Mouse (Mus musculus) neural tube, embryonic 15.5 days (tissue): ENCODE results near the gene Wdr4. TPM values are rescaled to one million over a fixed set of nuclear protein-coding genes. Genes with fewer than 3 reads are reported as not detected.

ENCODE experiments used
- ATAC-seq: fragments of 200-750 bp; cut with Nextera tagmentation; 2 replicates; pipeline ENCODE4 v1.8.0; 2017; ENCODE audit warnings: mild to moderate bottlenecking, moderate TSS enrichment, moderate library complexity; ENCODE audit not compliant: low FRiP score
- H3K27ac ChIP-seq: fragments of 300-500 bp; sonication (generic); replicated peaks from 2 replicates; pipeline ENCODE4 v1.5.1; 2015; ENCODE audit warnings: mild to moderate bottlenecking, inconsistent platforms
- H3K27me3 ChIP-seq: fragments of 300-500 bp; sonication (generic); replicated peaks from 2 replicates; pipeline ENCODE4 v1.6.1; 2015; ENCODE audit warnings: inconsistent platforms
- H3K36me3 ChIP-seq: fragments of 300-500 bp; sonication (generic); 2 replicates; pipeline ENCODE4 v1.6.1; 2015; ENCODE audit warnings: inconsistent platforms
- H3K4me1 ChIP-seq: fragments of 300-500 bp; sonication (generic); 2 replicates; pipeline ENCODE4 v1.6.1; 2015; ENCODE audit warnings: inconsistent platforms
- H3K4me2 ChIP-seq: fragments of 300-500 bp; sonication (generic); 2 replicates; pipeline ENCODE4 v1.6.1; 2015; ENCODE audit warnings: inconsistent platforms, mild to moderate bottlenecking, moderate library complexity
- H3K4me3 ChIP-seq: fragments of 300-500 bp; sonication (generic); replicated peaks from 2 replicates; pipeline ENCODE4 v1.5.1; 2015; ENCODE audit warnings: mild to moderate bottlenecking, inconsistent platforms
- H3K9ac ChIP-seq: fragments of 300-500 bp; sonication (generic); replicated peaks from 2 replicates; pipeline ENCODE4 v1.6.1; 2015; ENCODE audit warnings: mild to moderate bottlenecking, inconsistent platforms
- H3K9me3 ChIP-seq: fragments of 300-500 bp; sonication (generic); replicated peaks from 2 replicates; pipeline ENCODE4 v1.6.1; 2016; ENCODE audit warnings: inconsistent platforms
- WGBS: fragments of 180-500 bp; shearing (Covaris S2); methylation state at CpG from one replicate; pipeline ENCODE4 v1.1.7; 2015; ENCODE audit warnings: mixed read lengths; 5-methylcytosine and 5-hydroxymethylcytosine counted together
- polyA plus RNA-seq: library from polyadenylated mRNA; unstranded; fragments of >200 nt; fragmentation: Nextera tagmentation; extraction: Ambion mirVana; gene quantifications from 2 replicates; pipeline ENCODE4 v1.2.1, GENCODE M21; 2015

The Wdr4 gene
- polyA plus RNA-seq, 1 experiment from 2014 or later: 32.7 TPM

- peaks cover 13% of the 10 kb centered on the region for H3K4me1 ChIP-seq
- H3K9me3 ChIP-seq: no peaks in the 10 kb centered on the region
- 23% methylated on average over 6 of the region's 6 CpGs for WGBS
- no peak overlapping the region; the same call in 1 of the 2 replicates for H3K27ac ChIP-seq
- no peak overlapping the region for H3K4me2 ChIP-seq
- no peak overlapping the region for H3K4me3 ChIP-seq
- ATAC-seq: no peak
- no peaks in the 10 kb centered on the region for H3K27me3 ChIP-seq
- no peak overlapping the region for H3K9ac ChIP-seq
- H3K36me3 ChIP-seq: no peaks in the 10 kb centered on the region
Measured at GRCm38 (mm10) chr17:31487433-31488060, 32.2 kb downstream of the Wdr4 start.

DNA sequence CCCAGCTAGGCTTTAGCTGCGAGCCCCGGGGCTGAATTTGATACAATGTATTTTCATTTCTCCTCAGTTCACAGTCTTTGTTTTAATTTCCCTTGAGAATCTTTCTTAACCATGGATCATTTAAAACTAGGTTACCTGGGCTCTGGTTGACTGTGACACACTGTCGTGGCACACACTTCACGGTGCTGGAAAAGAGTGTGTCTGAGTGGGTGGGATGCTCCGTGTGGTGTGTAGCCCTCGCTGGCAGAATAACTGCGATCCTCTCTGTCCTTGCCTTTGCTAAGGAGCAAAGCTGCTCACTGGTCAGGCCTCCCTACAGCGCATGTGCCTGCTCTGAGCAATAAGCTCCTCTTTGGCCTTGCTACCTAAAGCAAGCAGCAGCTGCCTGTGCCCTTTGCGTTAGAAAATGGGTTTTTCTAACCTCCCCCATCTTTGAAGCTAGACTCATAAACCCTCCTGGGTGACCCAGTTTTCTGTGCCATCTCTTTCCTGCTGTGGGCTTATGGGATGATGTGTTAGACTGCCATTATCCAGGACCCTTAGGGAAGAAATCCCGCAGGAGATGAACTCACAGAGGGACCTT is 33.1 kb downstream of the Wdr4 start:
- H3K4me1 ChIP-seq: peaks cover 13% of the 10 kb centered on the region
- H3K4me2 ChIP-seq: no peak overlapping the region
- H3K36me3 ChIP-seq: no peaks in the 10 kb centered on the region
- no peak for ATAC-seq
- H3K27me3 ChIP-seq: no peaks in the 10 kb centered on the region
- H3K4me3 ChIP-seq: no peak overlapping the region
- 47% methylated on average over 10 of the region's 10 CpGs for WGBS
- no peaks in the 10 kb centered on the region for H3K9me3 ChIP-seq
- no peak overlapping the region for H3K9ac ChIP-seq
- H3K27ac ChIP-seq: peak overlapping the region; percentile 54

GRCm38 (mm10) chr17:31479108-31479844 is 40.5 kb downstream of the Wdr4 start:
- ATAC-seq: no peak
- H3K9me3 ChIP-seq: no peaks in the 10 kb centered on the region
- H3K4me2 ChIP-seq: no peak overlapping the region
- no peak overlapping the region for H3K27ac ChIP-seq
- H3K4me1 ChIP-seq: no peaks in the 10 kb centered on the region
- H3K27me3 ChIP-seq: no peaks in the 10 kb centered on the region
- no peak overlapping the region for H3K9ac ChIP-seq
- no peak overlapping the region for H3K4me3 ChIP-seq
- peaks cover 8% of the 10 kb centered on the region for H3K36me3 ChIP-seq
- WGBS: 60% methylated on average over 11 of the region's 11 CpGs

- no peak overlapping the region for H3K27ac ChIP-seq
- H3K9me3 ChIP-seq: no peaks in the 10 kb centered on the region
- no peak overlapping the region for H3K4me3 ChIP-seq
- no peak overlapping the region for H3K9ac ChIP-seq
- no peaks in the 10 kb centered on the region for H3K27me3 ChIP-seq
- no peak for ATAC-seq
- peaks cover 15% of the 10 kb centered on the region for H3K36me3 ChIP-seq
- no peak overlapping the region for H3K4me2 ChIP-seq
- WGBS: 71% methylated on average over 7 of the region's 7 CpGs
- no peaks in the 10 kb centered on the region for H3K4me1 ChIP-seq
Measured at GRCm38 (mm10) chr17:31478606-31479005, 41.2 kb downstream of the Wdr4 start.

DNA sequence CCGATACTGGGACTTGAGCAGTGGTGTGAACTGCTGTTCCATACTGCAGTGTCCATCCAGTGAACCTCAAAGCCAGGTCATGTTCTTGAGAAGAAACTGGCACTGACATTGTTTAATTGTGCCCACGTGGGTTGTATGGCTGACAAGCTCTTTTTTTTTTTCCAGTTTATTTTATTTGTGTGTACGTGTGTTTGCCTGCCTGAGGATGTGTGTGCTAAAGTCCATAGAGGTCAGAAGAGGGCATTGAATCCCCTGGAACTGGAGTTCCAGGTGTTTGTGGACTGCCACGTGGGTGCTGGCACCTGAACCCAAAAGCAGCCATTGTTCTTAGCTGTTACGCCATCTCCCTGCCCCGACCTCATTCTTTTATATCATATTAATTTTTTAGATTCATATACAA is 45.4 kb downstream of the Wdr4 start:
- H3K27me3 ChIP-seq: no peaks in the 10 kb centered on the region
- no peaks in the 10 kb centered on the region for H3K9me3 ChIP-seq
- peaks cover 29% of the 10 kb centered on the region for H3K36me3 ChIP-seq
- H3K4me1 ChIP-seq: peaks cover 13% of the 10 kb centered on the region
- no peak overlapping the region for H3K4me3 ChIP-seq
- no peak overlapping the region for H3K4me2 ChIP-seq
- H3K27ac ChIP-seq: 0 out of 2 replicates have a peak overlapping the region, but pooled peaks have one; percentile 18
- ATAC-seq: no peak
- WGBS: 83% methylated on average over 6 of the region's 6 CpGs
- no peak overlapping the region for H3K9ac ChIP-seq

- no peaks in the 10 kb centered on the region for H3K9me3 ChIP-seq
- no peak overlapping the region for H3K4me2 ChIP-seq
- no peak overlapping the region for H3K27ac ChIP-seq
- H3K4me1 ChIP-seq: peaks cover 13% of the 10 kb centered on the region
- no peak overlapping the region for H3K4me3 ChIP-seq
- H3K27me3 ChIP-seq: no peaks in the 10 kb centered on the region
- WGBS: 40% methylated on average over 5 of the region's 5 CpGs
- ATAC-seq: peak; percentile 68
- no peak overlapping the region for H3K9ac ChIP-seq
- H3K36me3 ChIP-seq: peaks cover 54% of the 10 kb centered on the region
Measured at GRCm38 (mm10) chr17:31470766-31471418, 48.9 kb downstream of the Wdr4 start.

DNA sequence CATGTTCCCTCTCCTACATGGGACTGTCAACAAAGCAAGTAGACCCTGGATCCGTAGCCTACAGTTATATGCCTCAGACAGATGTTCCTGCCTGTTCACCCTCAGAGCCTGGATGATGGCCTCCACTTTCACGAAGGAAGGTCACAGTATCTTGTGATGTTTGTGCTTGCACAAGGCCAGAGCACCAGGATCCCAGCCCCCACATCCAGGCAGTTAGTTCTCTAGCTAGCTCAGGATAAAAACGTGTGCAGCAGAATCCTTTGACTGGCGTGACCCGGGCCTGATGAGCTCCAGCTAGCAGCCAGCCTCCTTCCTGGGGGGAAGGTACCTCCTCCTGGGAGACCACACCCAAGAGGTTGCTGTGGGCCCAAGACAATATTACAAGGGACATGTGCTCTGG is 51.3 kb downstream of the Wdr4 start:
- Histone ChIP-seq H3K9ac (no peak overlapping the region), H3K4me3 (no peak overlapping the region), H3K9me3 (no peaks in the 10 kb centered on the region), H3K4me2 (no peak overlapping the region), H3K36me3 (peaks cover 51% of the 10 kb centered on the region), H3K4me1 (peaks cover 13% of the 10 kb centered on the region), H3K27me3 (no peaks in the 10 kb centered on the region), H3K27ac (no peak overlapping the region)
- whole genome bisulfite sequencing: 77% methylated on average over 5 of the region's 5 CpGs
- no peak for ATAC-seq

GRCm38 (mm10) chr17:31466854-31467253 is 52.9 kb downstream of the Wdr4 start:
- Histone ChIP-seq H3K27me3 (no peaks in the 10 kb centered on the region), H3K4me3 (no peak overlapping the region), H3K36me3 (peaks cover 50% of the 10 kb centered on the region), H3K9ac (no peak overlapping the region), H3K4me2 (no peak overlapping the region), H3K27ac (no peak overlapping the region), H3K9me3 (no peaks in the 10 kb centered on the region), H3K4me1 (peaks cover 13% of the 10 kb centered on the region)
- 95% methylated on average over 3 of the region's 3 CpGs for whole genome bisulfite sequencing
- no peak for ATAC-seq

- Histone ChIP-seq H3K4me2 (no peak overlapping the region), H3K4me3 (no peak overlapping the region), H3K27ac (no peak overlapping the region), H3K9me3 (no peaks in the 10 kb centered on the region), H3K36me3 (peaks cover 55% of the 10 kb centered on the region), H3K27me3 (no peaks in the 10 kb centered on the region), H3K9ac (no peak overlapping the region), H3K4me1 (no peaks in the 10 kb centered on the region)
- WGBS: 81% methylated on average over 2 of the region's 2 CpGs
- no peak for ATAC-seq
Measured at GRCm38 (mm10) chr17:31462506-31462905, 57.3 kb downstream of the Wdr4 start.

DNA sequence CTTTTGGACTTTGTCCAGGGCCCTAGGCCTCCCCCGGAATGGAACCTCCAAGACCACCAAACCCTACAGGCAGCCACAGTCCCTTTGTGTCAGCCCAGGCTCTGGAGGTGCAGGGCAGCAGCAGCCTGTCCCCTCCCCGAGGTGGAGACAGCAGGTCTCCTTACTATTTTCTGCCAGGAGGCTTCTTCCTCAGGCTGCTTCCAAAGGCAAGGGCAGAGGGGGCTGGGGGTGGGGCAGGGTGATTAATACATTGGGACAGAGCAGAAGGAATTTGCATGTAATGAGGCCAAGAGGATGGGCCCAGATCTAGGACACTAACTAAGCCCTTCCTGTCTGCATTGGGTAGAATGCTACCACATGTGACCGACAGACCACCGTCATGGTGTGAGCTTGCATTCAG is 59.4 kb downstream of the Wdr4 start:
- 63% methylated on average over 4 of the region's 4 CpGs for WGBS
- peaks cover 42% of the 10 kb centered on the region for H3K36me3 ChIP-seq
- H3K9ac ChIP-seq: no peak overlapping the region
- H3K4me2 ChIP-seq: no peak overlapping the region
- H3K27ac ChIP-seq: no peak overlapping the region
- no peaks in the 10 kb centered on the region for H3K27me3 ChIP-seq
- no peaks in the 10 kb centered on the region for H3K4me1 ChIP-seq
- no peak for ATAC-seq
- H3K4me3 ChIP-seq: no peak overlapping the region
- no peaks in the 10 kb centered on the region for H3K9me3 ChIP-seq

DNA sequence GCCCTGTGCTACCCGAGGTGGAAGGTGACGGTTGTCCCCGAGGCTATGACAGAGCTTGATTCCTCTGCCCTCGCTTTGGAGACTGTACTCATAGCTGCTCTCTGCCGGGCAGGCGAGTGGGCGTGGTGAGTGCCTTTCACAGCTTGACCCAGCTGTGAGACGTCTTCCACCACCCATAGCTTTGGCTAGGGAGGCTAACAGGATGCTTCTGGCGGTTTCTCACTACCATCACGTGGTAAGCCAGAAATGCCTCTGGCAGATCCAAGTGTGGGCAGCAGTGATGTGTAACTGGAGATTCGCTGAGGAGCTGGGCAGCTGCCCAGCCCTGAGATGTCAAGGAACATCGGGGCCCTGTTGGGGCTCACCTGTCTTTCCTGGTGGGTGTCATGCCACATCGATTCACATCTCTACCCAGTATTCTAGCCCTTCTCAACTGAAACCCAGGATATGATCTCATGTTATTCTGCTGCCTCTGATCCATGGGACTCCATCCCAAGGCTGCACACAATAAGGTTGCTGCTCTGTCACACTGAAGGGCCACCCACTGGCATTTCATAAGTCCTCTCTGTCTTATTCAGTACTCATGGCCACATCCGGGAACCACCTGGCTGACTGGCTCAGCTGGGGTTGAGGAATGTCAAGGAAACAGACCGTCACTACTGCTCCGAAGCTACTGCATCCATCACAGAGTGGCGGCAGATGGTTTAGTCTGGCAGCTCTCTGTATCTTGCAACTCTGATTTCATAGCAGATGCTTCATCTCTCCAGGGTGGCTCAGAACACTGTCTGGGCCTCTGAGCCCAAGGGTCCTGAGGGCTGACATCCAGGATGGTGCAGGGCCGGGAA is 62.8 kb downstream of the Wdr4 start:
- H3K4me1 ChIP-seq: no peaks in the 10 kb centered on the region
- no peak for ATAC-seq
- no peaks in the 10 kb centered on the region for H3K9me3 ChIP-seq
- H3K27ac ChIP-seq: no peak overlapping the region
- 75% methylated on average over 18 of the region's 18 CpGs for WGBS
- no peaks in the 10 kb centered on the region for H3K27me3 ChIP-seq
- no peak overlapping the region for H3K9ac ChIP-seq
- H3K36me3 ChIP-seq: peaks cover 25% of the 10 kb centered on the region; the same call in 1 of the 2 replicates
- H3K4me2 ChIP-seq: no peak overlapping the region
- H3K4me3 ChIP-seq: no peak overlapping the region
